Mouse (Mus musculus) liver, embryonic 12.5 days (tissue): ENCODE results near the gene Anp32b. TPM values are rescaled to one million over a fixed set of nuclear protein-coding genes. Genes with fewer than 3 reads are reported as not detected.

Source experiments
- ATAC-seq: fragments of 200-750 bp; cut with Nextera tagmentation; 2 replicates; pipeline ENCODE4 v1.8.0; 2017; ENCODE audit warnings: moderate number of reproducible peaks, mild to moderate bottlenecking, moderate library complexity
- H3K27ac ChIP-seq: fragments of 300-500 bp; sonication (generic); 2 replicates; pipeline ENCODE4 v1.5.1; 2016; ENCODE audit warnings: mild to moderate bottlenecking
- H3K27me3 ChIP-seq: fragments of 300-500 bp; sonication (generic); replicated peaks from 2 replicates; pipeline ENCODE4 v1.6.1; 2016; ENCODE audit warnings: mild to moderate bottlenecking, moderate library complexity
- H3K36me3 ChIP-seq: fragments of 300-500 bp; sonication (generic); 2 replicates; pipeline ENCODE4 v1.6.1; 2016; ENCODE audit warnings: mild to moderate bottlenecking, moderate library complexity
- H3K4me1 ChIP-seq: fragments of 300-500 bp; sonication (generic); 2 replicates; pipeline ENCODE4 v1.6.1; 2016
- H3K4me2 ChIP-seq: fragments of 300-500 bp; sonication (generic); 2 replicates; pipeline ENCODE4 v1.6.1; 2016; ENCODE audit warnings: mild to moderate bottlenecking, moderate library complexity
- H3K4me3 ChIP-seq: fragments of 300-500 bp; sonication (generic); 2 replicates; pipeline ENCODE4 v1.5.1; 2016; ENCODE audit warnings: mild to moderate bottlenecking, moderate library complexity
- H3K9ac ChIP-seq: fragments of 300-500 bp; sonication (generic); 2 replicates; pipeline ENCODE4 v1.6.1; 2016; ENCODE audit warnings: mild to moderate bottlenecking, moderate library complexity
- H3K9me3 ChIP-seq: fragments of 300-500 bp; sonication (generic); replicated peaks from 2 replicates; pipeline ENCODE4 v1.6.1; 2016; ENCODE audit warnings: mild to moderate bottlenecking, moderate library complexity
- WGBS: fragments of 180-500 bp; shearing (Covaris S2); methylation state at CpG from one replicate; pipeline ENCODE4 v1.1.7; 2016; ENCODE audit not compliant: insufficient replicate concordance; 5-methylcytosine and 5-hydroxymethylcytosine counted together
- polyA plus RNA-seq: library from polyadenylated mRNA; unstranded; fragments of >200 nt; fragmentation: Nextera tagmentation; extraction: Ambion mirVana; gene quantifications from 2 replicates; pipeline ENCODE4 v1.2.1, GENCODE M21; 2016

The Anp32b gene
- polyA plus RNA-seq, 1 experiment from 2014 or later: 669 TPM

- H3K9ac ChIP-seq: no peak overlapping the region
- H3K4me2 ChIP-seq: no peak overlapping the region
- H3K36me3 ChIP-seq: peaks cover 54% of the 10 kb centered on the region
- H3K27me3 ChIP-seq: no peaks in the 10 kb centered on the region
- no peaks in the 10 kb centered on the region for H3K9me3 ChIP-seq
- no peak overlapping the region for H3K4me3 ChIP-seq
- no peak overlapping the region for H3K27ac ChIP-seq
- peaks cover 14% of the 10 kb centered on the region for H3K4me1 ChIP-seq
- WGBS: 70% methylated on average over 10 of the region's 10 CpGs
- no peak for ATAC-seq
These were observed 70.8 kb downstream of the Anp32b start for GRCm38 (mm10) chr4:46521457-46521856.

Other genes starting within 250 kb of the Anp32b start
- 0.08 TPM in 1 of 2 replicates, not detected in the other for gene Foxe1, start 107.3 kb upstream of the Anp32b start, polyA plus RNA-seq
- 9.2 and 11.5 TPM in 2 replicates for gene Trmo, start 61.5 kb upstream of the Anp32b start, polyA plus RNA-seq
- 425 and 445 TPM in 2 replicates for gene Hemgn, start 37.4 kb upstream of the Anp32b start, polyA plus RNA-seq
- 75.7 and 78.4 TPM in 2 replicates for gene Nans, start 38.3 kb downstream of the Anp32b start, polyA plus RNA-seq
- gene Trim14, start 85.2 kb downstream of the Anp32b start, polyA plus RNA-seq: 8.5 and 8.9 TPM in 2 replicates
- 4.9 and 5.2 TPM in 2 replicates for gene Coro2a, start 151.3 kb downstream of the Anp32b start, polyA plus RNA-seq
- 0.57 and 0.62 TPM in 2 replicates for gene Tbc1d2, start 199.3 kb downstream of the Anp32b start, polyA plus RNA-seq